Mouse (Mus musculus) liver, postnatal 0 days (tissue): ENCODE results near the gene Dcakd. TPM values are rescaled to one million over a fixed set of nuclear protein-coding genes. Genes with fewer than 3 reads are reported as not detected.
A peak's percentile ranks its signal among the peaks of the same experiment; 100 is the strongest.

ENCODE experiments used
- ATAC-seq: fragments of 200-750 bp; cut with Nextera tagmentation; 2 replicates; pipeline ENCODE4 v1.8.0; 2017; ENCODE audit warnings: mild to moderate bottlenecking, moderate library complexity
- DNase-seq: peaks from one replicate; pipeline ENCODE4 v3.0.0-alpha.2; 2016
- H3K27ac ChIP-seq: fragments of 300-500 bp; sonication (generic); 2 replicates; pipeline ENCODE4 v1.5.1; 2014; ENCODE audit warnings: antibody characterized with exemption, moderate library complexity, mild to moderate bottlenecking, low read depth
- H3K27me3 ChIP-seq: fragments of 300-500 bp; sonication (generic); 2 replicates; pipeline ENCODE4 v1.6.1; 2014; ENCODE audit warnings: low read length, control low read depth, mixed read lengths; ENCODE audit not compliant: insufficient read depth
- H3K36me3 ChIP-seq: fragments of 300-500 bp; sonication (generic); replicated peaks from 2 replicates; pipeline ENCODE4 v1.6.1; 2014; ENCODE audit warnings: mild to moderate bottlenecking, control low read depth, low read length, moderate library complexity, mixed read lengths; ENCODE audit not compliant: insufficient read depth
- H3K4me1 ChIP-seq: fragments of 300-500 bp; sonication (generic); 2 replicates; pipeline ENCODE4 v1.6.1; 2014; ENCODE audit warnings: antibody characterized with exemption, mild to moderate bottlenecking, control low read depth; ENCODE audit not compliant: insufficient read depth
- H3K4me2 ChIP-seq: fragments of 300-500 bp; sonication (generic); 2 replicates; pipeline ENCODE4 v1.6.1; 2014; ENCODE audit warnings: low read depth, mild to moderate bottlenecking, low read length, moderate library complexity, mixed read lengths
- H3K4me3 ChIP-seq: fragments of 300-500 bp; sonication (generic); 2 replicates; pipeline ENCODE4 v1.5.1; 2014; ENCODE audit warnings: low read depth, low read length
- H3K9ac ChIP-seq: fragments of 300-500 bp; sonication (generic); replicated peaks from 2 replicates; pipeline ENCODE4 v1.6.1; 2014; ENCODE audit warnings: mild to moderate bottlenecking, moderate library complexity
- H3K9me3 ChIP-seq: fragments of 300-500 bp; sonication (generic); 2 replicates; pipeline ENCODE4 v1.6.1; 2016; ENCODE audit warnings: mild to moderate bottlenecking, control low read depth, low read length, mixed read lengths
- CTCF ChIP-seq: sonication (generic); IDR thresholded peaks from 2 replicates; pipeline ENCODE4 v1.5.1; 2016; ENCODE audit warnings: antibody characterized with exemption, low read depth
- EP300 ChIP-seq: IDR thresholded peaks from 2 replicates; pipeline ENCODE4 v1.6.1; 2016; ENCODE audit warnings: antibody characterized with exemption, low read depth, mild to moderate bottlenecking
- WGBS: fragments of 180-500 bp; shearing (Covaris S2); extraction: QIAGEN DNeasy Blood & Tissue Kit; methylation state at CpG from one replicate; pipeline ENCODE4 v1.1.7; 2014; ENCODE audit not compliant: insufficient replicate concordance; 5-methylcytosine and 5-hydroxymethylcytosine counted together
- polyA plus RNA-seq: library from polyadenylated mRNA; unstranded; fragments of >200 nt; fragmentation: Nextera tagmentation; extraction: Ambion mirVana; gene quantifications from 2 replicates; pipeline ENCODE4 v1.2.1, GENCODE M21; 2015

Gene Dcakd
- polyA plus RNA-seq, 1 experiment from 2014 or later = 32.5 TPM

GRCm38 (mm10) chr11:102963855-102964546 is 64.1 kb downstream of the Dcakd start:
- Histone ChIP-seq H3K9ac (no peak overlapping the region), H3K27me3 (peaks cover 54% of the 10 kb centered on the region)
- no peak for DNase-seq

GRCm38 (mm10) chr11:102963246-102963854 is 64.8 kb downstream of the Dcakd start:
- no peak for ATAC-seq
- peak overlapping the region; percentile 44; the same call in 1 of the 2 replicates for H3K4me2 ChIP-seq
- no peak for DNase-seq

More at GRCm38 (mm10) chr11:102963855-102964546, 64.1 kb downstream of the Dcakd start:
- no peak for ATAC-seq
- WGBS = 21% methylated on average over 24 of the region's 24 CpGs
- H3K27ac ChIP-seq = no peak overlapping the region
- no peak overlapping the region for H3K4me3 ChIP-seq
- H3K4me1 ChIP-seq = 0 out of 2 replicates have a peak, but pooled peaks cover 2% of the 10 kb centered on the region
- peak overlapping the region; percentile 44 for H3K4me2 ChIP-seq
- TF ChIP-seq CTCF = no peak
- TF ChIP-seq EP300 = no peak
- no peaks in the 10 kb centered on the region for H3K36me3 ChIP-seq
- no peaks in the 10 kb centered on the region for H3K9me3 ChIP-seq

GRCm38 (mm10) chr11:102962861-102963245 is 65.3 kb downstream of the Dcakd start:
- no peak for ATAC-seq
- DNase-seq = no peak
- no peak for TF ChIP-seq CTCF
- H3K4me1 ChIP-seq = 0 out of 2 replicates have a peak, but pooled peaks cover 2% of the 10 kb centered on the region
- H3K4me3 ChIP-seq = no peak overlapping the region
- 45% methylated on average over 7 of the region's 7 CpGs for WGBS
- H3K9me3 ChIP-seq = no peaks in the 10 kb centered on the region
- H3K27ac ChIP-seq = no peak overlapping the region
- H3K4me2 ChIP-seq = no peak overlapping the region
- H3K9ac ChIP-seq = no peak overlapping the region
- H3K27me3 ChIP-seq = peaks cover 49% of the 10 kb centered on the region
- H3K36me3 ChIP-seq = no peaks in the 10 kb centered on the region

More at GRCm38 (mm10) chr11:102963246-102963854, 64.8 kb downstream of the Dcakd start:
- 11% methylated on average over 16 of the region's 16 CpGs for WGBS
- Histone ChIP-seq H3K9me3 (no peaks in the 10 kb centered on the region), H3K27me3 (peaks cover 49% of the 10 kb centered on the region), H3K4me3 (no peak overlapping the region), H3K36me3 (no peaks in the 10 kb centered on the region), H3K4me1 (0 out of 2 replicates have a peak, but pooled peaks cover 2% of the 10 kb centered on the region), H3K9ac (no peak overlapping the region), H3K27ac (no peak overlapping the region)
- TF ChIP-seq EP300 = no peak
- no peak for TF ChIP-seq CTCF

GRCm38 (mm10) chr11:102961082-102961481 is 67.1 kb downstream of the Dcakd start:
- peaks cover 51% of the 10 kb centered on the region for H3K27me3 ChIP-seq
- H3K36me3 ChIP-seq = no peaks in the 10 kb centered on the region
- TF ChIP-seq EP300 = no peak
- TF ChIP-seq CTCF = no peak
- H3K9me3 ChIP-seq = no peaks in the 10 kb centered on the region
- ATAC-seq = no peak
- H3K4me3 ChIP-seq = no peak overlapping the region
- H3K9ac ChIP-seq = no peak overlapping the region
- 69% methylated on average over 4 of the region's 4 CpGs for WGBS
- no peak for DNase-seq
- H3K4me2 ChIP-seq = no peak overlapping the region
- H3K27ac ChIP-seq = no peak overlapping the region
- 0 out of 2 replicates have a peak, but pooled peaks cover 2% of the 10 kb centered on the region for H3K4me1 ChIP-seq

GRCm38 (mm10) chr11:102958870-102959269 is 69.3 kb downstream of the Dcakd start:
- no peaks in the 10 kb centered on the region for H3K9me3 ChIP-seq
- no peak for ATAC-seq
- H3K4me2 ChIP-seq = no peak overlapping the region
- H3K4me3 ChIP-seq = no peak overlapping the region
- no peak for TF ChIP-seq EP300
- no peak for TF ChIP-seq CTCF
- H3K36me3 ChIP-seq = no peaks in the 10 kb centered on the region
- H3K27me3 ChIP-seq = peaks cover 38% of the 10 kb centered on the region
- 77% methylated on average over 1 of the region's 1 CpGs for WGBS
- no peak for DNase-seq
- H3K4me1 ChIP-seq = 0 out of 2 replicates have a peak, but pooled peaks cover 2% of the 10 kb centered on the region
- no peak overlapping the region for H3K27ac ChIP-seq
- H3K9ac ChIP-seq = no peak overlapping the region

GRCm38 (mm10) chr11:102958431-102958830 is 69.7 kb downstream of the Dcakd start:
- no peaks in the 10 kb centered on the region for H3K9me3 ChIP-seq
- TF ChIP-seq CTCF (no peak), EP300 (no peak)
- DNase-seq = no peak
- H3K9ac ChIP-seq = no peak overlapping the region
- no peak for ATAC-seq
- H3K27ac ChIP-seq = no peak overlapping the region
- H3K36me3 ChIP-seq = no peaks in the 10 kb centered on the region
- H3K27me3 ChIP-seq = peaks cover 34% of the 10 kb centered on the region
- 71% methylated on average over 6 of the region's 6 CpGs for WGBS
- no peak overlapping the region for H3K4me2 ChIP-seq
- H3K4me1 ChIP-seq = 0 out of 2 replicates have a peak, but pooled peaks cover 1% of the 10 kb centered on the region
- no peak overlapping the region for H3K4me3 ChIP-seq
